Mouse (Mus musculus) lung, postnatal 0 days (tissue): ENCODE measurements around the gene Lgr4.

ENCODE experiments used
- CTCF ChIP-seq: IDR thresholded peaks from 2 replicates; pipeline ENCODE4 v1.5.1; 2016; ENCODE audit warnings: antibody characterized with exemption, mild to moderate bottlenecking
- EP300 ChIP-seq: IDR thresholded peaks from 2 replicates; pipeline ENCODE4 v1.6.1; 2016; ENCODE audit warnings: antibody characterized with exemption, mild to moderate bottlenecking, control low read depth

DNA sequence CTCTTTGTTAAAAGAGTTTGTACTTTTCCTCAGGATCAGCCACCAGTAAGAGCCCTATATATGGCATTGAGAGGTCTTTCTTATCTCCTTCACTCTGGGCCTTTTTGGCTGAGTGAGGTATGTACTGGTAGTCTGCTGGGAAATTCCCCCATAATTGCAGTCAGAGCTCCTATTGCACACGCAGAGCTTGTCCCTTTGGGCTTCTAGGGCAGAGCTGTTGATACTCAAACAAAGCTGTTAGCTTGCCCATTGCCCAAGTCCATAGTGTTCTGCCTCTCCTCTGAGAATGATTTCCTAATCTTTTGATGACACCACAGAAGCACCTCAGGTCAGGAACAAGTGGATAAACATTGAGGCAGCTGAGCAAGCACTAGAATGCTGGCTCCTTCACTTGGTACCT is 67.5 kb downstream of the Lgr4 start:
- no peak for TF ChIP-seq CTCF
- TF ChIP-seq EP300, result no peak
